ENCODE assay signal across 8 mouse cellular contexts in genomic region chr11:19007068-19007467, GRCm38 (mm10). TPM values are rescaled to one million over a fixed set of nuclear protein-coding genes. Genes with fewer than 3 reads are reported as not detected.
DNase-seq lines count a peak whose midpoint lies in the region; ATAC-seq and TF ChIP-seq lines count a peak whose summit lies in the region.

No protein-coding gene starts in this region.

- peak overlapping the region; percentile 93; the same call in 1 of the 2 replicates for H3K27ac ChIP-seq in heart, embryonic 12.5 days (ENCODE audit: poor library complexity, severe bottlenecking)
- no peak overlapping the region for H3K27ac ChIP-seq in neural tube, embryonic 11.5 days (ENCODE audit: low read depth, low read length)
- peak overlapping the region; percentile 64; the same call in 1 of the 2 replicates for H3K27ac ChIP-seq in intestine, postnatal 0 days (ENCODE audit: low read depth, low read length)

- H3K4me1 ChIP-seq in heart, embryonic 12.5 days (replicated peaks), result peaks cover 52% of the 10 kb centered on the region
- peaks cover 38% of the 10 kb centered on the region for H3K4me1 ChIP-seq in neural tube, embryonic 11.5 days (ENCODE audit: control insufficient read depth, insufficient read depth, low read length)
- H3K4me1 ChIP-seq in intestine, postnatal 0 days (replicated peaks; ENCODE audit: control insufficient read depth, insufficient read depth, low read length), result no peaks in the 10 kb centered on the region

- intact Hi-C loops in heart, postnatal 36 days (cut with DNase I), result no loop called here

- no peaks in the 10 kb centered on the region for H3K27me3 ChIP-seq in heart, embryonic 12.5 days (replicated peaks)
- H3K27me3 ChIP-seq in neural tube, embryonic 11.5 days (ENCODE audit: control insufficient read depth, insufficient read depth, low read length), result no peaks in the 10 kb centered on the region
- H3K27me3 ChIP-seq in intestine, postnatal 0 days (replicated peaks; ENCODE audit: control insufficient read depth, insufficient read depth, low read length), result no peaks in the 10 kb centered on the region

- H3K4me3 ChIP-seq in heart, embryonic 12.5 days, result no peak overlapping the region
- H3K4me3 ChIP-seq in neural tube, embryonic 11.5 days (ENCODE audit: low read depth, low read length), result no peak overlapping the region
- peak overlapping the region; percentile 27; the same call in 1 of the 2 replicates for H3K4me3 ChIP-seq in intestine, postnatal 0 days (ENCODE audit: low read depth, low read length)

- H3K36me3 ChIP-seq in heart, embryonic 12.5 days, result peaks cover 18% of the 10 kb centered on the region
- H3K36me3 ChIP-seq in neural tube, embryonic 11.5 days (ENCODE audit: control insufficient read depth, insufficient read depth, low read length), result no peaks in the 10 kb centered on the region; the same call in none of the 2 replicates
- peaks cover 7% of the 10 kb centered on the region; the same call in 1 of the 2 replicates for H3K36me3 ChIP-seq in intestine, postnatal 0 days (ENCODE audit: control insufficient read depth, insufficient read depth)

- H3K9ac ChIP-seq in heart, embryonic 12.5 days, result peak overlapping the region; percentile 87
- no peak overlapping the region for H3K9ac ChIP-seq in neural tube, embryonic 11.5 days (ENCODE audit: low read length)
- no peak overlapping the region for H3K9ac ChIP-seq in intestine, postnatal 0 days (ENCODE audit: low read depth, low read length)

- ATAC-seq in heart, embryonic 12.5 days (ENCODE audit: insufficient number of reproducible peaks, low FRiP score), result no peak
- no peak for ATAC-seq in neural tube, embryonic 11.5 days (ENCODE audit: insufficient read depth, low FRiP score, low TSS enrichment)
- no peak for ATAC-seq in intestine, postnatal 0 days

- H3K9me3 ChIP-seq in heart, embryonic 12.5 days (replicated peaks), result no peaks in the 10 kb centered on the region
- no peaks in the 10 kb centered on the region for H3K9me3 ChIP-seq in neural tube, embryonic 11.5 days (ENCODE audit: control insufficient read depth, low read length)
- no peaks in the 10 kb centered on the region for H3K9me3 ChIP-seq in intestine, postnatal 0 days (ENCODE audit: control insufficient read depth)

- no peak for TF ChIP-seq CTCF in intestine, postnatal 0 days (IDR thresholded peaks at IDR 0.05; ENCODE audit: low read depth)

- H3K4me2 ChIP-seq in heart, embryonic 12.5 days, result peak overlapping the region; percentile 89
- H3K4me2 ChIP-seq in neural tube, embryonic 11.5 days (ENCODE audit: low read depth), result peak overlapping the region; percentile 92
- peak overlapping the region; percentile 59 for H3K4me2 ChIP-seq in intestine, postnatal 0 days (replicated peaks; ENCODE audit: low read depth)

- no peak for DNase-seq in heart, postnatal 36 days
- no peak for DNase-seq in neural tube, embryonic 11.5 days (ENCODE audit: low spot score)
- DNase-seq in neural tube, embryonic 10.5 days (ENCODE audit: extremely low spot score, low spot score), result no peak
- DNase-seq in urinary bladder, postnatal 25 days (ENCODE audit: low spot score), result no peak
- DNase-seq in cerebellum, postnatal 25 days, result no peak
- no peak for DNase-seq in adrenal gland, postnatal 10 days

- WGBS in heart, embryonic 12.5 days, result 50% methylated on average over 5 of the region's 5 CpGs
- 39% methylated on average over 5 of the region's 5 CpGs for WGBS in neural tube, embryonic 11.5 days
- 49% methylated on average over 5 of the region's 5 CpGs for WGBS in intestine, postnatal 0 days

RNA-seq across cellular contexts. Expression of gene Meis1, which starts 11.7 kb away (rescaled TPM):
- polyA plus RNA-seq in heart, embryonic 12.5 days (2016; fragmentation: Nextera tagmentation; extraction: Ambion mirVana), result 75.9 and 81.4 TPM in 2 replicates
- 10 to 100 TPM; 22.4 to 31.4 TPM for total RNA-seq in heart, postnatal 36 days (2021)
- 183 and 189 TPM in 2 replicates for polyA plus RNA-seq in neural tube, embryonic 11.5 days (2014; fragmentation: Nextera tagmentation; extraction: Ambion mirVana)
- 22.1 and 22.9 TPM in 2 replicates for polyA plus RNA-seq in intestine, postnatal 0 days (2015; fragmentation: Nextera tagmentation; extraction: Ambion mirVana)
- 10 to 100 TPM; 42.5 to 47.2 TPM for total RNA-seq in adrenal gland, postnatal 10 days (2021)
